Mouse (Mus musculus): ENCODE data around the gene Enoph1.

DNA sequence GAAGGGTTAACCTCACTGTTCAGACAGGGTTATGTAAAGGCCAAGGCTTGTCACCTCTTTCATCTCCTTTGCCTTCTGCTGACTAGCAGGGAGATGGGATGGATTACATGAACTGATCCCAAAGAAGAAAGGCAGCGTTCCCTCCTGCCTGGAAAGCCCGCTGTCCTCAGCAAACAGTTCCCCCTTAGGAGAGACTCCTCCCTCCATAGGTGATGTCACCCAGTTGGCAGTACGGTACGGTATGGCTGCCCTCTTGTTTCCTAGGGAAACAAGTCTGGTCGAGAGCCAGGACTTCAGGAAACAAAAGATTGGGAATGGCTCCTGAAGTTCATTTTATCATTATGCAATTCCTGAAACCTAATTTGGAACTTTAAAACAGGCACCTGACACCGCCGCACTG lies 8.1 kb downstream of the Enoph1 start:
- TF ChIP-seq CTCF (IDR thresholded peaks at IDR 0.05; ENCODE audit: borderline replicate concordance, control insufficient read depth, extremely low read depth, insufficient read depth, low read length, poor library complexity) (no peak), POLR2A (IDR thresholded peaks at IDR 0.05; ENCODE audit: control insufficient read depth, extremely low read depth, insufficient read depth, low read length, poor library complexity) (no peak)
